ENCODE assay signal across 8 mouse cellular contexts in genomic region chr6:54699477-54700056, GRCm38 (mm10). TPM values are rescaled to one million over a fixed set of nuclear protein-coding genes. Genes with fewer than 3 reads are reported as not detected.
DNase-seq lines count a peak whose midpoint lies in the region; ATAC-seq and TF ChIP-seq lines count a peak whose summit lies in the region.

No protein-coding gene starts in this region.

- H3K27me3 ChIP-seq in hindbrain, postnatal 0 days (ENCODE audit: insufficient read depth, low read length) = no peaks in the 10 kb centered on the region

- DNase-seq in embryo, embryonic 11 days = peak; percentile 90
- peak; percentile 70 for DNase-seq in gastrocnemius, postnatal 10 days
- peak; percentile 90 for DNase-seq in hindbrain, postnatal 0 days (ENCODE audit: low spot score)
- peak; percentile 78 to 83 for DNase-seq in left cerebral cortex, adult 2 months (ENCODE audit: extremely low spot score in 1 of 2, low spot score in 2 of 2)
- peak; percentile 87 for DNase-seq in lung, postnatal 36 days
- peak; percentile 58 for DNase-seq in retina, embryonic 14.5 days (ENCODE audit: low spot score)
- DNase-seq in thymus, postnatal 36 days = peak; percentile 79 to 84

- ATAC-seq in activated CD4-positive, CD25-positive, alpha-beta regulatory T cell, adult 4 months = peak; percentile 83
- ATAC-seq in hindbrain, postnatal 0 days = peak; percentile 77

- no peak overlapping the region for H3K27ac ChIP-seq in hindbrain, postnatal 0 days
- peak overlapping the region; percentile 70 for H3K27ac ChIP-seq in left cerebral cortex, adult 2 months

- peaks cover 7% of the 10 kb centered on the region; the same call in 1 of the 2 replicates for H3K4me1 ChIP-seq in hindbrain, postnatal 0 days (ENCODE audit: insufficient read depth, low read length)

- H3K36me3 ChIP-seq in hindbrain, postnatal 0 days (ENCODE audit: insufficient read depth, low read length) = no peaks in the 10 kb centered on the region

- no peak overlapping the region; the same call in 1 of the 2 replicates for H3K9ac ChIP-seq in hindbrain, postnatal 0 days (replicated peaks; ENCODE audit: low read length)

- WGBS in hindbrain, postnatal 0 days = 4% methylated on average over 19 of the region's 19 CpGs

- intact Hi-C loops in left cerebral cortex, adult 2 months (cut with DNase I) = loop anchor here (5.0 kb wide), 1 partner anchor 468 kb away; no protein-coding TSS in a partner anchor

- no peak for TF ChIP-seq CTCF in hindbrain, postnatal 0 days (IDR thresholded peaks at IDR 0.05; ENCODE audit: low read depth)
- TF ChIP-seq CTCF in left cerebral cortex, adult 2 months (IDR thresholded peaks at IDR 0.05) = no peak

- H3K4me2 ChIP-seq in hindbrain, postnatal 0 days (ENCODE audit: low read depth, low read length) = peak overlapping the region; percentile 57

- H3K9me3 ChIP-seq in hindbrain, postnatal 0 days (ENCODE audit: low read length) = no peaks in the 10 kb centered on the region

- peak overlapping the region; percentile 30 for H3K4me3 ChIP-seq in hindbrain, postnatal 0 days (ENCODE audit: low read length)
- peak overlapping the region; percentile 43 for H3K4me3 ChIP-seq in left cerebral cortex, adult 2 months

RNA-seq across cellular contexts. Expression of gene Mturn, which starts 18.1 kb away (rescaled TPM):
- polyA plus RNA-seq in activated CD4-positive, CD25-positive, alpha-beta regulatory T cell, adult 4 months (2017; shearing (Covaris generic)) = 10 to 100 TPM; 10.8 to 16.6 TPM
- 1 to 10 TPM; 7.3 to 7.9 TPM for total RNA-seq in gastrocnemius, postnatal 10 days (2021)
- total RNA-seq in hindbrain, postnatal 0 days (2014; rRNA removed) = 148 TPM in 2 replicates
- polyA plus RNA-seq in hindbrain, postnatal 0 days (2015; fragmentation: Nextera tagmentation; extraction: Ambion mirVana) = 67.9 and 72.5 TPM in 2 replicates
- total RNA-seq in left cerebral cortex, adult 2 months (2021) = 10 to 100 TPM; 98.5 to 99.6 TPM

Comparison
In these comparisons a context has a peak if more than half of its experiments do, and no peak if none do; other contexts are left out.
1. RNA of gene Mturn, which starts 18.1 kb away (total RNA-seq): 148 TPM in hindbrain, postnatal 0 days and 98.5 to 99.6 TPM in left cerebral cortex, adult 2 months; 7.3 to 7.9 TPM in gastrocnemius, postnatal 10 days; every median in the first group is over 10 times any median in the second.
2. Peak in every context shown above with its lines, with median percentiles within 50 percentile points of each other: DNase-seq.